Mouse (Mus musculus) liver, adult 2 months (tissue): ENCODE measurements around the gene Ube2z.

Experiments
- CTCF ChIP-seq: fragments of 200-500 bp; IDR thresholded peaks from 2 replicates; pipeline ENCODE4 v1.5.1; 2011; ENCODE audit warnings: low read depth, low read length, control low read depth
- POLR2A ChIP-seq: fragments of 200-500 bp; IDR thresholded peaks from 2 replicates; pipeline ENCODE4 v1.6.1; 2011; ENCODE audit warnings: low read length, control low read depth; ENCODE audit not compliant: insufficient read depth; ENCODE audit errors: extremely low read depth

DNA sequence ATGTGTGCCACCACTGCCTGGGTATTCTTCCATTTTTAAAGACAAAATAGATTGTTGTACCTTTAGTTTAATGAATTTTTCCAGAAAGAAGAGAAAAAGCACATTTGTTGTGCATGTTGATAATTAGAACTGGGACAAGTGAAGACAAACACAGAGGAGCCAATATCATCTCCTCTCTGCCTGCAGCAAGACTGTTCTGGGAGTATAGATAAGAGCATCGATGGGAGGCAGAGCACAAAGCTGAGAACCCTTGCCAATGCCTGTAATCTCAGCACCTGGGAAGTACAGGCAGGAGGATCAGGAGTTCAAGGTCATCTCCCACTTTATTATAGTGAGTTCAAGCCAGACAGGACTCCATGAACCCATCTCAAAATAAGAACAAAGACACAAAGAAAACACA, 26.6 kb downstream of the Ube2z start:
- TF ChIP-seq CTCF (no peak), POLR2A (no peak)
